Mouse (Mus musculus) cerebellum, adult 2 months (tissue): ENCODE data around the gene Enpp1. TPM values are rescaled to one million over a fixed set of nuclear protein-coding genes. Genes with fewer than 3 reads are reported as not detected.

Source experiments
- DNase-seq, 2 experiments: peaks; one replicate each; pipeline ENCODE4 v3.0.0; 2021
- H3K27ac ChIP-seq: fragments of 200-500 bp; 2 replicates; pipeline ENCODE4 v1.5.1; 2012; ENCODE audit warnings: low read length, control low read depth, inconsistent platforms; ENCODE audit not compliant: insufficient read depth
- H3K27me3 ChIP-seq: fragments of 200-500 bp; 2 replicates; pipeline ENCODE4 v1.6.1; 2012; ENCODE audit warnings: inconsistent platforms, mild to moderate bottlenecking, low read length, moderate library complexity; ENCODE audit not compliant: control insufficient read depth, insufficient read depth
- H3K4me1 ChIP-seq: fragments of 200-500 bp; 2 replicates; pipeline ENCODE4 v1.6.1; 2011; ENCODE audit warnings: low read length; ENCODE audit not compliant: control insufficient read depth, insufficient read depth
- H3K4me3 ChIP-seq: fragments of 200-500 bp; replicated peaks from 2 replicates; pipeline ENCODE3; 2011; ENCODE audit warnings: mild to moderate bottlenecking, low read depth, low read length, control low read depth; ENCODE audit not compliant: insufficient read depth
- CTCF ChIP-seq: fragments of 200-500 bp; IDR thresholded peaks from 2 replicates; pipeline ENCODE4 v1.5.1; 2011; ENCODE audit warnings: low read depth, mild to moderate bottlenecking, control low read depth, low read length, moderate library complexity, borderline replicate concordance; ENCODE audit not compliant: insufficient read depth
- POLR2A ChIP-seq: fragments of 200-500 bp; IDR thresholded peaks from 2 replicates; pipeline ENCODE4 v1.6.1; 2011; ENCODE audit warnings: low read length, control low read depth, borderline replicate concordance; ENCODE audit not compliant: insufficient read depth
- WGBS: fragments of 180-500 bp; shearing (Covaris S2); methylation state at CpG from one replicate; pipeline ENCODE4 v1.1.7; 2018; 5-methylcytosine and 5-hydroxymethylcytosine counted together
- polyA plus RNA-seq: library from polyadenylated mRNA; depleted of rRNA; stranded (reverse); fragments of >200 nt; gene quantifications from 2 replicates; pipeline ENCODE4 v1.2.3, GENCODE M21; 2012

Gene Enpp1
- polyA plus RNA-seq, 1 experiment: 4.0 TPM

DNA sequence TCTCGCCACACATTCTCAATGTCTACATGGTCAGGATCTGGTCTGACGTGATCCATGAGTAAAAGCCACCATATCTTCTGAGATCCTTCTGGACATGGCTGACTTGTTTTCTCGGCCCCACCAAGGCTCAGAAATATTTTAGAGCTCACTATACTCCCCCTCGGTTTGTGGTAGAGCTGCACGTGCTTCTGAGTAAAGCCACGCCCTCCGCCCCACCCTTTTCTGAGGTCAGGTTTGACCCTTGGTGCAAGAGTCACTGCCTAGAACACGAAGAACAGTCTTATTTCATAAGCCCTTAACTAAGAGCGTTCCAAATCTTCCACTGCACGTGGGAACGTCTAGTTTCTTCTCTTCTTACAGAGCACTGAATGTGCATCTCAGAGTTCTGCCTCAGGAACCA is 6.8 kb upstream of the Enpp1 start:
- Histone ChIP-seq H3K27me3 (no peaks in the 10 kb centered on the region), H3K4me1 (no peaks in the 10 kb centered on the region), H3K27ac (no peak overlapping the region; the same call in 1 of the 2 replicates), H3K4me3 (no peak overlapping the region)
- TF ChIP-seq POLR2A: no peak
- no peak for TF ChIP-seq CTCF
- WGBS: 63% methylated on average over 11 of the region's 11 CpGs
- no peak for DNase-seq

DNA sequence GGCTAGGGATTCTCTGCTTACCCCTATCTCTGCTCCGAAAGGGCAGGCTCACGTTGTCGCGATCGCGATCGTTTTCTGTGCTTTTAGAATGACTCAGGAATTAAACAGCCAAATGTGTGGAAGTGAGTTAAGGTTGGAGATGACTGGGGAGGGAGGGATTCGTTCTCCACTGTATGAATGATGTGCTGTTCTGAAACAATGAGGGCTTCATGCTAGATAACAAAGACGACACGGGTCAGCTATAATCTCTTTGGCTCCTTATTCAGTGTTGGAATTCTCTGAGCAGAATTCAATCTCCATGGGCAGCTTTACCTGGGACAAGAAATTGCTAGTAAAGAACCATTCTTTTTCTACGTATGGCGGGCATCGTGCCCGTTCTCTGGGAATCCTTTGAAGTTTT is 6.1 kb upstream of the Enpp1 start:
- H3K27ac ChIP-seq: no peak overlapping the region
- no peak for TF ChIP-seq CTCF
- TF ChIP-seq POLR2A: no peak
- no peaks in the 10 kb centered on the region for H3K4me1 ChIP-seq
- 47% methylated on average over 14 of the region's 14 CpGs for WGBS
- DNase-seq: no peak
- H3K27me3 ChIP-seq: no peaks in the 10 kb centered on the region
- no peak overlapping the region for H3K4me3 ChIP-seq

DNA sequence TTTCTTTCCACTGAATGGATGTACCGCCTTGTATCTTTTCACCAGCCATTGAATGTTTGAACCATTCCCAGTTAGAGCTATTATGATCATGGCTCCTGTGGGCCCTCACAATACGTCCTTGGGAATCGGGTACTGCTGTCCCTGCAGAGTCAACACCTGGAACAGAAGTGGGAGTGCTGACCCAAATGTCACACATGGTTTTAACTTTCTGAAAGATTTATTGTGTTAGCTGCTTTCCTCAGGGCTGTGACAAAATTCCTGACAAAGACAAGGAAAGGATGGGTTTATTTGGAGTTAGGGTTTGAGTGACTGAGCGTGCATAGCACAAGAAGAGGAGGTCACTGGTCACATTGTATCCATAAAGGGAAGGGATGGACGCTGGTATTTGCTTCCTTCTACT is 4.3 kb upstream of the Enpp1 start:
- DNase-seq: no peak
- WGBS: 90% methylated on average over 5 of the region's 5 CpGs
- H3K27ac ChIP-seq: no peak overlapping the region
- no peak overlapping the region for H3K4me3 ChIP-seq
- no peaks in the 10 kb centered on the region for H3K27me3 ChIP-seq
- TF ChIP-seq CTCF (no peak), POLR2A (no peak)
- H3K4me1 ChIP-seq: no peaks in the 10 kb centered on the region

DNA sequence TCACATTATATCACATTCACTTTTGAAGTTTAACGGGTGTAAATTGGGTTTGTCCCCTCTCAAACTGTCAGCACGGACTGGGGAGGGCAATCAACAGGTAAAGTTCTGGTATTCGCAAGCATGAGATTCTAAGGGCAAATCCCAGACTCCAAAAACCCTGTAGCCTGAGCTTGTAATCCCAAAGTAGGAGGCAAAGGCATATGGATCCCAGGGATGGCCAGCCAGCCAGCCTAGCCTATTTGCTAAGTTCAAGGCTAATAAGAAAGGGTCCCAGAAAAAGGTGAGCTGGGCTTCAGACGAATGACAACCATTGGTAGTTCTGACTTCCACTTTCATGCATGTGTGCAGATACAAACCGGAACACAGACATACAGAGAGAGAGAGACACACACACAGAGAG is 942 bp upstream of the Enpp1 start:
- TF ChIP-seq POLR2A: no peak
- TF ChIP-seq CTCF: no peak
- 89% methylated on average over 5 of the region's 5 CpGs for WGBS
- no peak for DNase-seq

DNA sequence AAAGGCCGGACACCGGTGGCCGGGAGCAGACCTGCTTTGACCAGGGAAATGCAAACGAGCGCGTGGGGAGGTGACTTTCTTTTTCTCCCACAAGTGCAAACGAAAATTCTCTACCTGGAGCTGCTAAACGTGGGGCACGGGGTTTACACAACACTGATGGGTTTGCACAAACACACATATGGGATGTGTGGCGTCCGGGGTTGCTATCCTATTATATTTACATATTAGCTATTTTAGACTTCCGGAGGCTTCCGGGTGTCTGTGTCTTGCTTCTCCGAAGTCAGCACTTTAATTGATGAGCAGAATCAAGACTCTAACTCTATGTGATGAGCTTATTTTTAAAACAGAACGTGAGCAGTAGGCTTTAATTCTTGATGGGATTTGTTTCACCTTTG is 405 bp upstream of the Enpp1 start:
- Histone ChIP-seq H3K27me3 (no peaks in the 10 kb centered on the region; the same call in 1 of the 2 replicates), H3K4me1 (no peaks in the 10 kb centered on the region), H3K4me3 (peak overlapping the region; percentile 60), H3K27ac (no peak overlapping the region)
- WGBS: 14% methylated on average over 15 of the region's 15 CpGs
- no peak for DNase-seq
- TF ChIP-seq POLR2A: no peak
- no peak for TF ChIP-seq CTCF

More for the DNA sequence above, 942 bp upstream of the Enpp1 start:
- Histone ChIP-seq H3K4me3 (no peak overlapping the region), H3K4me1 (no peaks in the 10 kb centered on the region), H3K27me3 (no peaks in the 10 kb centered on the region; the same call in 1 of the 2 replicates), H3K27ac (no peak overlapping the region)

DNA sequence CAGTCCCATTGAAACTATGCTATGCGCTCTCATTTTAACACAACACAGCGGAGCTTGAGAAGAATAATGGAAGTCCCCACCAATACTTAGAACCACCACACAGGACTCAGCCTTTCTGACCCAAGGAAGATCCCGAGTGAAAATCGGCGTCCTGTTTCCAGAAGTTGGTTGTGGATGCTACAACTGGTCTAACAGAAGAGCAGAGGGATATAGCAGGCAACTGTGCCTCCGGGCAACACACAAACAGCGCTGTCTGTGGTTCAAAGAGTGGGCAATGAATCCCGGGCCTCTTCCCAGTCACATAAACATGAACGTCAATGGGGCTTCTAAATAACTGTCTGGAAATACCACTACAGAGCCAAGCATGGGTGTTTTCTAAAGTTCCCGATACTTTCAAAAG is 888 bp downstream of the Enpp1 start:
- DNase-seq: peak in 1 of 2 experiments; percentile 11
- H3K27ac ChIP-seq: no peak overlapping the region
- peak overlapping the region; percentile 52 for H3K4me3 ChIP-seq
- no peak for TF ChIP-seq POLR2A
- TF ChIP-seq CTCF: no peak
- 30% methylated on average over 10 of the region's 10 CpGs for WGBS
- H3K27me3 ChIP-seq: no peaks in the 10 kb centered on the region; the same call in 1 of the 2 replicates
- H3K4me1 ChIP-seq: no peaks in the 10 kb centered on the region

DNA sequence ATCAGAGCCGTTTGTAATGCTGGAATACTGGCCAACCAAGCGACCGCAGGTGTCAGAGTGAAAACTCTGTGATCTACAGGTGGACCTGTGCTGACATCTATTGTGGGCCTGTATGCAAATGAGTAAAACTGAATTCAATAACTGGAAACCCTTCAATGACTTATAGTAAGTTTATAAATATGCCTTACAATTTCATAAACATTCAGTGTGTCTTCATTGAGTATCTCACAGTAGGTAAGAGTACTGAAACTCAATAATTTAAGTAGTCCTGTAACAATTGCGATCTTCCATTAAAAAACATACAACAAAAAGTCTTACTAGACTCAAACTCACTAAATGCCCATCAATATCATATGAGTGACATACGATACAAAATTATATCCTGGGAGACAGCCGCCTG is 1.6 kb downstream of the Enpp1 start:
- Histone ChIP-seq H3K4me3 (no peak overlapping the region), H3K27me3 (no peaks in the 10 kb centered on the region; the same call in 1 of the 2 replicates), H3K4me1 (no peaks in the 10 kb centered on the region), H3K27ac (no peak overlapping the region)
- no peak for DNase-seq
- WGBS: 97% methylated on average over 6 of the region's 6 CpGs
- TF ChIP-seq CTCF (no peak), POLR2A (no peak)

DNA sequence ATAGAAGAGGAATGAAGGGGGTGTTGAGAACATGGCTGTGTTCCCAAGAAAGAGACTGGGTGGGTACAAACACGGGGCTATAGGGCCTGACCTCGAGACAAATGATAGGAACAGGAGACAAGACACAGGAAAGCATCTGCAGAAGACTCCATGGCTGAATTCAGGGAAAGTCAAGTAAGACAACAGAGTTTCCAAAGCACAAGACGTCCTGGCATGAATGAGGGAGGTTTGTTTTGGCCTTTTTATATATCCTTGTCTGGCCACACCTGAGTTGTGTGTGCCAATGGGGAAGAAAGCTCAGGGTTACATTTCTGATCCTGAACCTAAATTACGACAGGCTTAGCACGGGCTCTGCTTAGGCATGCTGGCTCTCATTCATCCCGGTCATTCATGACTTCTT is 4.2 kb downstream of the Enpp1 start:
- TF ChIP-seq POLR2A: no peak
- no peak for TF ChIP-seq CTCF
- Histone ChIP-seq H3K27ac (no peak overlapping the region), H3K4me1 (no peaks in the 10 kb centered on the region), H3K4me3 (no peak overlapping the region), H3K27me3 (no peaks in the 10 kb centered on the region; the same call in 1 of the 2 replicates)
- 83% methylated on average over 6 of the region's 6 CpGs for WGBS
- DNase-seq: no peak
